Mouse (Mus musculus) megakaryocyte, embryonic 14.5 days (primary cell): ENCODE data around the gene Cpm.

Experiments used
- FLI1 ChIP-seq: IDR thresholded peaks from 2 replicates; pipeline ENCODE4 v1.6.1; 2012; ENCODE audit warnings: low read length, inconsistent platforms, mixed read lengths
- GATA1 ChIP-seq: IDR thresholded peaks from 3 replicates; pipeline ENCODE4 v1.6.1; 2012; ENCODE audit warnings: mixed read lengths, low read length, inconsistent platforms, borderline replicate concordance

DNA sequence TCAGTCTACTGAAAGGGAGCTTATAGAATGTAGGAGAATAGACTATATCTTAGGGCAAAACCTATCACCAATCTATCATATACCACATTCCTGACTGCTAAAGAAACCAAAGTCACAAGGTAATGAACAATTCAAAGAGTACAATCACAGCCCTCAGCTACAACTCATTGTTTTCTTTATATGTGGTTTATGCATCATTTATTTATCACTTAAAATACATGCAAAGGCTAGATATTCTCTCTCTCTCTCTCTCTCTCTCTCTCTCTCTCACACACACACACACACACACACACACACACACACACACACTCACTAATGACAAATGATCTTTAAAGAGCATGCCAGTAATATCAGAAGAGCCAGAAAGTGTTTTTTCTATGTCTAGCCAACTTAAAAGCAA, 76.5 kb downstream of the Cpm start:
- TF ChIP-seq GATA1 (no peak), FLI1 (no peak)
